Comparison of ENCODE assay signal across 8 mouse cellular contexts in genomic region chr12:83763311-83764043, GRCm38 (mm10). TPM values are rescaled to one million over a fixed set of nuclear protein-coding genes. Genes with fewer than 3 reads are reported as not detected.
DNase-seq lines count a peak whose midpoint lies in the region; ATAC-seq and TF ChIP-seq lines count a peak whose summit lies in the region.

TSS of gene Papln (plus strand) at chr12:83763634.

- H3K27ac ChIP-seq in forebrain, postnatal 0 days (ENCODE audit: low read depth, low read length) = no peak within 1 kb of the TSS
- no peak within 1 kb of the TSS for H3K27ac ChIP-seq in lung, embryonic 14.5 days (ENCODE audit: low read depth)
- peak within 1 kb of the TSS; percentile 71 for H3K27ac ChIP-seq in stomach, embryonic 15.5 days

- H3K9me3 ChIP-seq in E14TG2a.4 (ENCODE audit: low read length) = no peaks in the 10 kb centered on the region
- H3K9me3 ChIP-seq in forebrain, postnatal 0 days (ENCODE audit: low read length) = no peaks in the 10 kb centered on the region
- no peaks in the 10 kb centered on the region for H3K9me3 ChIP-seq in lung, embryonic 14.5 days (ENCODE audit: low read depth, low read length)
- no peaks in the 10 kb centered on the region for H3K9me3 ChIP-seq in stomach, embryonic 15.5 days

- H3K4me3 ChIP-seq in E14TG2a.4 (replicated peaks; ENCODE audit: low read length) = peak within 1 kb of the TSS; percentile 73
- H3K4me3 ChIP-seq in forebrain, postnatal 0 days (ENCODE audit: low read depth, low read length) = peak within 1 kb of the TSS; percentile 34
- peak within 1 kb of the TSS; percentile 33 for H3K4me3 ChIP-seq in lung, embryonic 14.5 days (ENCODE audit: low read depth, low read length)
- H3K4me3 ChIP-seq in stomach, embryonic 15.5 days (replicated peaks) = peak within 1 kb of the TSS; percentile 40

- H3K9ac ChIP-seq in forebrain, postnatal 0 days = peak within 1 kb of the TSS; percentile 39
- no peak within 1 kb of the TSS; the same call in 1 of the 2 replicates for H3K9ac ChIP-seq in lung, embryonic 14.5 days
- H3K9ac ChIP-seq in stomach, embryonic 15.5 days = 0 out of 2 replicates have a peak within 1 kb of the TSS, but pooled peaks have one; percentile 16

- H3K4me2 ChIP-seq in forebrain, postnatal 0 days (ENCODE audit: low read depth) = peak within 1 kb of the TSS; percentile 72
- H3K4me2 ChIP-seq in lung, embryonic 14.5 days = peak within 1 kb of the TSS; percentile 70
- peak within 1 kb of the TSS; percentile 84 for H3K4me2 ChIP-seq in stomach, embryonic 15.5 days

- WGBS in forebrain, postnatal 0 days = 13% methylated on average over 27 of the region's 31 CpGs
- WGBS in lung, embryonic 14.5 days = 6% methylated on average over 31 of the region's 31 CpGs
- 7% methylated on average over 31 of the region's 31 CpGs for WGBS in stomach, embryonic 15.5 days

- ATAC-seq in forebrain, postnatal 0 days = peak; percentile 40
- peak; percentile 38; the same call in 1 of the 2 replicates for ATAC-seq in lung, embryonic 14.5 days (ENCODE audit: insufficient read depth)
- ATAC-seq in stomach, embryonic 15.5 days (ENCODE audit: insufficient read depth, low FRiP score, low read depth) = peak; percentile 33; the same call in 1 of the 2 replicates

- no peak for TF ChIP-seq CTCF in E14TG2a.4 (conservative IDR thresholded peaks at IDR 0.05; ENCODE audit: low read length)
- TF ChIP-seq CTCF in forebrain, postnatal 0 days (IDR thresholded peaks at IDR 0.05; ENCODE audit: low read depth) = no peak
- TF ChIP-seq CTCF in lung, embryonic 14.5 days (IDR thresholded peaks at IDR 0.05; ENCODE audit: low read depth) = no peak

- DNase-seq in cerebellum, postnatal 10 days = peak; percentile 51 to 62
- DNase-seq in cerebellum, adult 11-12 months = no peak
- DNase-seq in forebrain, postnatal 0 days = peak; percentile 19
- DNase-seq in kidney, adult 11 months = peak; percentile 43
- DNase-seq in lung, embryonic 14.5 days = peak; percentile 76
- DNase-seq in gastrocnemius, postnatal 10 days = no peak

- H3K27me3 ChIP-seq in E14TG2a.4 (ENCODE audit: insufficient read depth, low read length) = peaks cover 53% of the 10 kb centered on the region
- no peaks in the 10 kb centered on the region for H3K27me3 ChIP-seq in forebrain, postnatal 0 days (ENCODE audit: insufficient read depth, low read length)
- no peaks in the 10 kb centered on the region for H3K27me3 ChIP-seq in lung, embryonic 14.5 days (ENCODE audit: insufficient read depth, low read length)
- H3K27me3 ChIP-seq in stomach, embryonic 15.5 days (replicated peaks) = no peaks in the 10 kb centered on the region

- peaks cover 44% of the 10 kb centered on the region for H3K4me1 ChIP-seq in E14TG2a.4 (replicated peaks; ENCODE audit: low read depth, low read length)
- peaks cover 7% of the 10 kb centered on the region; the same call in 1 of the 2 replicates for H3K4me1 ChIP-seq in forebrain, postnatal 0 days (ENCODE audit: insufficient read depth)
- H3K4me1 ChIP-seq in lung, embryonic 14.5 days (ENCODE audit: insufficient read depth) = peaks cover 15% of the 10 kb centered on the region; the same call in 1 of the 2 replicates
- peaks cover 23% of the 10 kb centered on the region for H3K4me1 ChIP-seq in stomach, embryonic 15.5 days

- H3K36me3 ChIP-seq in E14TG2a.4 (ENCODE audit: insufficient read depth, low read length) = no peaks in the 10 kb centered on the region
- H3K36me3 ChIP-seq in forebrain, postnatal 0 days (ENCODE audit: insufficient read depth) = no peaks in the 10 kb centered on the region
- no peaks in the 10 kb centered on the region for H3K36me3 ChIP-seq in lung, embryonic 14.5 days (ENCODE audit: insufficient read depth)
- H3K36me3 ChIP-seq in stomach, embryonic 15.5 days = no peaks in the 10 kb centered on the region

RNA-seq across cellular contexts. Expression of gene Papln, which starts in this region (rescaled TPM):
- 1.8 and 2.7 TPM in 2 replicates for total RNA-seq in forebrain, postnatal 0 days (2014; rRNA removed)
- 0.23 and 0.40 TPM in 2 replicates for polyA plus RNA-seq in forebrain, postnatal 0 days (2015; fragmentation: Nextera tagmentation; extraction: Ambion mirVana)
- 0.67 and 0.73 TPM in 2 replicates for polyA plus RNA-seq in lung, embryonic 14.5 days (2014; fragmentation: Nextera tagmentation; extraction: Ambion mirVana)
- polyA plus RNA-seq in stomach, embryonic 15.5 days (2015; fragmentation: Nextera tagmentation; extraction: Ambion mirVana) = 3.5 TPM in 2 replicates
- 1 to 10 TPM; 5.9 to 6.6 TPM for total RNA-seq in gastrocnemius, postnatal 10 days (2021)

Comparison
In these comparisons a context has a peak if more than half of its experiments do, and no peak if none do; other contexts are left out.
1. DNase-seq: peak in cerebellum, postnatal 10 days (2 of 2), forebrain, postnatal 0 days (single experiment) and kidney, adult 11 months (single experiment); none in cerebellum, adult 11-12 months (single experiment) and gastrocnemius, postnatal 10 days (single experiment).
2. Peak in DNase-seq, ATAC-seq, H3K4me3 ChIP-seq and H3K4me2 ChIP-seq in lung, embryonic 14.5 days; RNA of the gene not detected or under 1 TPM.
3. Peak in every context shown above with its lines, with median percentiles within 50 percentile points of each other: H3K4me3 ChIP-seq, ATAC-seq and H3K4me2 ChIP-seq.